Mouse (Mus musculus) hindbrain, embryonic 11.5 days (tissue): ENCODE data around the gene Rnpc3. TPM values are rescaled to one million over a fixed set of nuclear protein-coding genes. Genes with fewer than 3 reads are reported as not detected.
A peak's percentile ranks its signal among the peaks of the same experiment; 100 is the strongest.
"Not testable (repeated sequence)": the region's sequence is repeated elsewhere in the genome, so short reads cannot be mapped to it uniquely, and the experiment has no call there.

ENCODE experiments used
- ATAC-seq: fragments of 200-750 bp; cut with Nextera tagmentation; 2 replicates; pipeline ENCODE4 v1.8.0; 2017; ENCODE audit warnings: mild to moderate bottlenecking, moderate TSS enrichment, moderate library complexity; ENCODE audit not compliant: low FRiP score
- DNase-seq: peaks from one replicate; pipeline ENCODE4 v3.0.0-alpha.2; 2015; ENCODE audit warnings: low spot score
- H3K27ac ChIP-seq: fragments of 300-500 bp; sonication (generic); 2 replicates; pipeline ENCODE4 v1.5.1; 2014; ENCODE audit warnings: mild to moderate bottlenecking, low read depth, low read length
- H3K27me3 ChIP-seq: fragments of 300-500 bp; sonication (generic); 2 replicates; pipeline ENCODE4 v1.6.1; 2014; ENCODE audit warnings: mild to moderate bottlenecking, low read length, moderate library complexity, mixed read lengths; ENCODE audit not compliant: control insufficient read depth, insufficient read depth
- H3K36me3 ChIP-seq: fragments of 300-500 bp; sonication (generic); 2 replicates; pipeline ENCODE4 v1.6.1; 2014; ENCODE audit warnings: mild to moderate bottlenecking, low read length, moderate library complexity, mixed read lengths; ENCODE audit not compliant: control insufficient read depth, insufficient read depth
- H3K4me1 ChIP-seq: fragments of 300-500 bp; sonication (generic); replicated peaks from 2 replicates; pipeline ENCODE4 v1.6.1; 2014; ENCODE audit warnings: low read length, mixed read lengths; ENCODE audit not compliant: control insufficient read depth, insufficient read depth
- H3K4me2 ChIP-seq: fragments of 300-500 bp; sonication (generic); replicated peaks from 2 replicates; pipeline ENCODE4 v1.6.1; 2014; ENCODE audit warnings: mild to moderate bottlenecking, low read depth, low read length
- H3K4me3 ChIP-seq: fragments of 300-500 bp; sonication (generic); 2 replicates; pipeline ENCODE4 v1.5.1; 2014; ENCODE audit warnings: low read depth, low read length
- H3K9ac ChIP-seq: fragments of 300-500 bp; sonication (generic); 2 replicates; pipeline ENCODE4 v1.6.1; 2014; ENCODE audit warnings: low read depth, low read length
- H3K9me3 ChIP-seq: fragments of 300-500 bp; sonication (generic); 2 replicates; pipeline ENCODE4 v1.6.1; 2016; ENCODE audit warnings: low read length; ENCODE audit not compliant: control insufficient read depth
- WGBS: fragments of 180-500 bp; shearing (Covaris S2); extraction: QIAGEN DNeasy Blood & Tissue Kit; methylation state at CpG from one replicate; pipeline ENCODE4 v1.1.7; 2014; 5-methylcytosine and 5-hydroxymethylcytosine counted together
- polyA plus RNA-seq: library from polyadenylated mRNA; unstranded; fragments of >200 nt; fragmentation: Nextera tagmentation; extraction: Ambion mirVana; gene quantifications from 2 replicates; pipeline ENCODE4 v1.2.1, GENCODE M21; 2014

The Rnpc3 gene
- polyA plus RNA-seq = 55.7 and 56.7 TPM in 2 replicates

- WGBS = under 1% methylated on average over 66 of the region's 70 CpGs
Observed at GRCm38 (mm10) chr3:113629606-113630359, at the start of gene Rnpc3. TSS of gene Rnpc3 (minus strand) at chr3:113630149.

DNA sequence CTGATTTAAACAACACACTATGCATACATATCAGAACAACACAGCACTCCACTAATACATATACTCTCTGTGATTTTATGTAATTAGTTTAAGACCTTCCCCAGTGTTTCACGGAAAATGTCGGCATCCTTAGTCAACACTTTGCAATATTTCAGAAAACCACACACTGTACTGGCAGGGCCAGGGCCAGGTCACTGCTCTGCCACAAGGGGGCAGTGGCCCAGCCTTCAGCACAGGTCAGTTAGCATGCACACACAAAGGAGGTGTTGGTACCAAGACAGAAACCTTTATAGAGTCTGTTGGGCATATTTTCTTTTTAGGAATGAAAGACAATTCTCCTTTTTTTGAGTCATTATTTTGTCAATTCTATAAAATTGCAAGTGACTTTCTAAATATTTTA is 27.0 kb upstream of the Rnpc3 start:
- ATAC-seq = peak; percentile 90
- Histone ChIP-seq H3K4me3 (no peak overlapping the region), H3K9me3 (no peaks in the 10 kb centered on the region), H3K27ac (no peak overlapping the region), H3K9ac (no peak overlapping the region), H3K4me1 (no peaks in the 10 kb centered on the region), H3K4me2 (no peak overlapping the region), H3K36me3 (no peaks in the 10 kb centered on the region), H3K27me3 (no peaks in the 10 kb centered on the region)
- WGBS = 65% methylated on average over 2 of the region's 2 CpGs
- peak; percentile 52 for DNase-seq

More at GRCm38 (mm10) chr3:113629606-113630359, at the start of gene Rnpc3:
- no peaks in the 10 kb centered on the region for H3K36me3 ChIP-seq
- peak within 1 kb of the TSS; percentile 54 for H3K4me3 ChIP-seq
- no peaks in the 10 kb centered on the region for H3K27me3 ChIP-seq
- H3K4me2 ChIP-seq = peak within 1 kb of the TSS; percentile 53
- no peaks in the 10 kb centered on the region for H3K4me1 ChIP-seq
- peak within 1 kb of the TSS; percentile 97 for H3K27ac ChIP-seq
- peak within 1 kb of the TSS; percentile 75 for H3K9ac ChIP-seq
- ATAC-seq (peak; percentile 98), DNase-seq (peak; percentile 98)
- no peaks in the 10 kb centered on the region for H3K9me3 ChIP-seq

DNA sequence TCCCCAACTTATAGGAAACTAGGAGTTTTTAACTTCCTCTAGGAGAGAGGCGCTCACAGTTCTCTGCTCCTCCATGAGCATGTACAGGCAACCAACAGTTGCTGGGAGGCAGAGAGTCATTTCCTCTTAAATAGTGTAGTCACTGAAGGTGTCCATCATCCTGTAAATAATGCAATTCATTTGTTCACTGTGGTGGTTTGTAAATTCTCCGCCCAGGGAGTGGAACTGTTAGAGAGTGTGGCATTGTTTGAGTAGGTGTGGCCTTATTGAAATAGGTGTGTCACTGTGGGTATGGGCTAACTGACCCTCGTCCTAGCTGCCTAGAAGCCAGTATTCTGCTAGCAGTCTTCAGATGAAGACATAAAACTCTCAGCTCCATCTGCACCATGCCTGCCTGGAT is 24.4 kb upstream of the Rnpc3 start:
- H3K4me3 ChIP-seq = no peak overlapping the region
- H3K9ac ChIP-seq = no peak overlapping the region
- H3K4me1 ChIP-seq = no peaks in the 10 kb centered on the region
- H3K9me3 ChIP-seq = no peaks in the 10 kb centered on the region
- no peaks in the 10 kb centered on the region for H3K27me3 ChIP-seq
- no peak overlapping the region for H3K27ac ChIP-seq
- DNase-seq (no peak), ATAC-seq (no peak)
- H3K36me3 ChIP-seq = no peaks in the 10 kb centered on the region
- 81% methylated on average over 3 of the region's 3 CpGs for WGBS
- no peak overlapping the region for H3K4me2 ChIP-seq

- not testable (repeated sequence) for H3K4me3 ChIP-seq, H3K9ac ChIP-seq, H3K27ac ChIP-seq, H3K9me3 ChIP-seq, H3K4me2 ChIP-seq, H3K36me3 ChIP-seq, H3K4me1 ChIP-seq, H3K27me3 ChIP-seq, ATAC-seq
- WGBS = 55% methylated on average over 3 of the region's 3 CpGs
- peak; percentile 47 for DNase-seq
Observed at GRCm38 (mm10) chr3:113651386-113651785, 21.4 kb upstream of the Rnpc3 start.

GRCm38 (mm10) chr3:113639545-113639944 is 9.6 kb upstream of the Rnpc3 start:
- Histone ChIP-seq H3K4me2 (no peak overlapping the region), H3K9me3 (no peaks in the 10 kb centered on the region), H3K36me3 (no peaks in the 10 kb centered on the region), H3K4me3 (no peak overlapping the region), H3K27ac (no peak overlapping the region), H3K9ac (no peak overlapping the region), H3K4me1 (no peaks in the 10 kb centered on the region), H3K27me3 (no peaks in the 10 kb centered on the region)
- WGBS = 89% methylated on average over 1 of the region's 1 CpGs
- DNase-seq (no peak), ATAC-seq (no peak)

- no peak overlapping the region for H3K4me2 ChIP-seq
- H3K36me3 ChIP-seq = no peaks in the 10 kb centered on the region
- ATAC-seq (no peak), DNase-seq (no peak)
- no peaks in the 10 kb centered on the region for H3K9me3 ChIP-seq
- no peak overlapping the region for H3K27ac ChIP-seq
- no peak overlapping the region for H3K9ac ChIP-seq
- H3K4me3 ChIP-seq = no peak overlapping the region
- no peaks in the 10 kb centered on the region for H3K27me3 ChIP-seq
- no peaks in the 10 kb centered on the region for H3K4me1 ChIP-seq
Observed at GRCm38 (mm10) chr3:113634220-113634619, 4.3 kb upstream of the Rnpc3 start.

DNA sequence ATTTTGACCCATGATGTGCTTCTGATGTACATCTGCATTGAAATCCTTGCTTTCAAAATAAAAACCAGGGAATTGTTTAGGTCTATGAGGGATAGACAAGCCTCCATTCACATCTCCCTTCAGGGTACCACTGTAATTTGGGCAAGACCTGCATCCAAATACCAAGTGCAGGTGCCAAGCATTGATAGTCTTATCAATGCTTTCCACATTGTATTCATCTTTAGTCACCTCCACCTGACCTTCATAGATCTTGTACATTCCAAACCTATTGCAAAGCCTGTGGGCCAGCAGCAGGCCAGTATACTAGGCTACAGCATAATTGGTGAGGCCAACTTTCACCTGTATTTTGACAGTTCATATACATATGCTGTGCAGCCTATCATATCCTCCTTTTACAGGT is 1.7 kb upstream of the Rnpc3 start:
- ATAC-seq = no peak

GRCm38 (mm10) chr3:113630564-113630963 is 615 bp upstream of the Rnpc3 start:
- H3K9me3 ChIP-seq = no peaks in the 10 kb centered on the region
- H3K9ac ChIP-seq = peak overlapping the region; percentile 75
- peak overlapping the region; percentile 97 for H3K27ac ChIP-seq
- DNase-seq (peak; percentile 41), ATAC-seq (peak; percentile 8; the same call in 1 of the 2 replicates)
- H3K4me2 ChIP-seq = peak overlapping the region; percentile 53
- no peaks in the 10 kb centered on the region for H3K27me3 ChIP-seq
- no peaks in the 10 kb centered on the region for H3K4me1 ChIP-seq
- peak overlapping the region; percentile 54 for H3K4me3 ChIP-seq
- H3K36me3 ChIP-seq = no peaks in the 10 kb centered on the region
- WGBS = 17% methylated on average over 13 of the region's 13 CpGs

More for the DNA sequence above, 1.7 kb upstream of the Rnpc3 start:
- Histone ChIP-seq H3K9ac (no peak overlapping the region), H3K36me3 (no peaks in the 10 kb centered on the region), H3K4me2 (no peak overlapping the region), H3K4me1 (no peaks in the 10 kb centered on the region), H3K4me3 (no peak overlapping the region), H3K9me3 (no peaks in the 10 kb centered on the region), H3K27me3 (no peaks in the 10 kb centered on the region), H3K27ac (no peak overlapping the region)
- DNase-seq = no peak

DNA sequence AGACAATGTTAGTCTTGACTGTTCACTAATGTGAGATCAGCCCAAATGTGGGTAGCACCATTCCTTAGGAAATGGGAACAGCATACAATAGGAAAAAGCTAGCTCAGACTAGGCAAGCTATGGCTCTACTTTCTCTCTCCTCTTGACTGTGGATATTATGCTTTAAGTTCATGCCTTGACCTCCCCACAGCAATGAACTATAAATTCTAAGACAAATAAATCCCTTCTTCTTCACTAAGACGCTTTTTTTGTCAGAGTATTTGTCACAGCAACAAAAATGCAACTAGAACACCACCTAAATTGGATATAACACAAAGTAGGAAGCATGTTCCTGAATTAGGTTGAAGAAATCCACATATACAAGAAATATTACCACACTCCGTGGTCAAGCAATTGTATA is 23.4 kb downstream of the Rnpc3 start, which contains the start of gene Amy1:
TSS of gene Amy1 (minus strand) at position 101 of the 400 bp plus-strand sequence.
- DNase-seq (no peak), ATAC-seq (no peak)
- no peaks in the 10 kb centered on the region for H3K9me3 ChIP-seq
- H3K27me3 ChIP-seq = no peaks in the 10 kb centered on the region
- 92% methylated on average over 2 of the region's 2 CpGs for WGBS
- H3K4me1 ChIP-seq = no peaks in the 10 kb centered on the region
- no peak within 1 kb of the TSS for H3K9ac ChIP-seq
- H3K36me3 ChIP-seq = no peaks in the 10 kb centered on the region
- H3K27ac ChIP-seq = no peak within 1 kb of the TSS
- H3K4me2 ChIP-seq = no peak within 1 kb of the TSS
- H3K4me3 ChIP-seq = no peak within 1 kb of the TSS
